ENCODE assay signal across 10 mouse cellular contexts in the genomic region with DNA sequence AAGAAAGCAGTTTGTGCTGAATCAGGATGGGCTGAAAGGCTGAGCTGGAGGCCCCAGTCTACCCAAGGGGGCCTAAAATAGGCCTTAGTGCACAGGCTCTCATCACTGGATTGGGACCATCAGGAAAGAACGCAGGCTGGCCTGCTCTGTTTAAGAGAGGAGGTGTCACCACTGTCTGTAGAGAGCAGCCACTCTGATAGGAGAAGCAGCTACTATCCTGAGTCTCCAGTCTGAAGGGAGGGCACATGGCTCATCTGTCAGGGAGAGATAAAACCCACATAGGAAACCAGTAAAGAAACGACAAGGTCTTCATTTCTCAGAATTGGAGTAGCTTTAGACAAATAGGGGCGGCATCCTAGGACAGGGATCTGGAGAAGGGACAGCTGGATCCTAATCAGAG. TPM values are rescaled to one million over a fixed set of nuclear protein-coding genes. Genes with fewer than 3 reads are reported as not detected.
DNase-seq lines count a peak whose midpoint lies in the region; ATAC-seq lines count a peak whose summit lies in the region.
"Had no signal": no experiment of that assay in that cellular context is flagged by ENCODE, and none has a peak within 500 bp of the region (broad histone marks: within the 10 kb centered on the region; RNA-seq: fewer than 3 reads in every experiment).

No protein-coding gene starts in this region.

- peak overlapping the region; percentile 96 for H3K9ac ChIP-seq in embryonic facial prominence, embryonic 12.5 days
- 0 out of 2 replicates have a peak overlapping the region, but pooled peaks have one; percentile 8 for H3K9ac ChIP-seq in intestine, embryonic 15.5 days
- H3K9ac ChIP-seq in midbrain, embryonic 13.5 days (replicated peaks) = peak overlapping the region; percentile 100

- H3K4me1 ChIP-seq in embryonic facial prominence, embryonic 12.5 days = peaks cover 43% of the 10 kb centered on the region
- peaks cover 24% of the 10 kb centered on the region for H3K4me1 ChIP-seq in intestine, embryonic 15.5 days (replicated peaks)
- H3K4me1 ChIP-seq in midbrain, embryonic 13.5 days (replicated peaks) = peaks cover 82% of the 10 kb centered on the region

- H3K36me3 ChIP-seq in embryonic facial prominence, embryonic 12.5 days = peaks cover 34% of the 10 kb centered on the region
- H3K36me3 ChIP-seq in intestine, embryonic 15.5 days = no peaks in the 10 kb centered on the region
- H3K36me3 ChIP-seq in midbrain, embryonic 13.5 days = peaks cover 31% of the 10 kb centered on the region

- H3K27me3 ChIP-seq in embryonic facial prominence, embryonic 12.5 days = no peaks in the 10 kb centered on the region
- H3K27me3 ChIP-seq in intestine, embryonic 15.5 days (replicated peaks) = no peaks in the 10 kb centered on the region
- H3K27me3 ChIP-seq in midbrain, embryonic 13.5 days = no peaks in the 10 kb centered on the region
- H3K27me3 ChIP-seq: Patski had no signal

- H3K27ac ChIP-seq in embryonic facial prominence, embryonic 12.5 days = 0 out of 2 replicates have a peak overlapping the region, but pooled peaks have one; percentile 54
- 0 out of 2 replicates have a peak overlapping the region, but pooled peaks have one; percentile 6 for H3K27ac ChIP-seq in intestine, embryonic 15.5 days
- H3K27ac ChIP-seq in midbrain, embryonic 13.5 days = peak overlapping the region; percentile 98

- peak overlapping the region; percentile 72 for H3K4me3 ChIP-seq in embryonic facial prominence, embryonic 12.5 days
- no peak overlapping the region for H3K4me3 ChIP-seq in intestine, embryonic 15.5 days (replicated peaks)
- peak overlapping the region; percentile 77 for H3K4me3 ChIP-seq in midbrain, embryonic 13.5 days (replicated peaks)

- no peaks in the 10 kb centered on the region for H3K9me3 ChIP-seq in embryonic facial prominence, embryonic 12.5 days
- no peaks in the 10 kb centered on the region for H3K9me3 ChIP-seq in intestine, embryonic 15.5 days
- H3K9me3 ChIP-seq in midbrain, embryonic 13.5 days = no peaks in the 10 kb centered on the region

- ATAC-seq in embryonic facial prominence, embryonic 12.5 days (ENCODE audit: insufficient number of reproducible peaks, insufficient read depth, low FRiP score, low TSS enrichment) = no peak
- ATAC-seq in intestine, embryonic 15.5 days = peak; percentile 57; the same call in 1 of the 2 replicates
- ATAC-seq in midbrain, embryonic 13.5 days = no peak
- no peak for ATAC-seq in granulocyte monocyte progenitor cell, adult 5-6 weeks (replicated peaks; ENCODE audit: poor library complexity, severe bottlenecking)
- no peak for ATAC-seq in cerebellum, adult (ENCODE audit: insufficient number of reproducible peaks, low FRiP score, low TSS enrichment)
- ATAC-seq: Patski had no signal

- 66% methylated on average over 3 of the region's 3 CpGs for WGBS in embryonic facial prominence, embryonic 12.5 days
- 48% methylated on average over 3 of the region's 3 CpGs for WGBS in intestine, embryonic 15.5 days
- WGBS in midbrain, embryonic 13.5 days = 47% methylated on average over 3 of the region's 3 CpGs

- DNase-seq in MEL-GATA-1-ER (ENCODE audit: extremely low read depth, low read depth) = peak; percentile 99
- no peak for DNase-seq in thymus, postnatal 0 days (ENCODE audit: low spot score)
- no peak for DNase-seq in adrenal gland, postnatal 14 days
- DNase-seq: kidney, adult 2 months had no signal

- peak overlapping the region; percentile 78 for H3K4me2 ChIP-seq in embryonic facial prominence, embryonic 12.5 days (replicated peaks)
- peak overlapping the region; percentile 76 for H3K4me2 ChIP-seq in intestine, embryonic 15.5 days (replicated peaks)
- H3K4me2 ChIP-seq in midbrain, embryonic 13.5 days (replicated peaks) = peak overlapping the region; percentile 94

RNA-seq across cellular contexts. Expression of a gene that starts 2.4 kb away (rescaled TPM):
- polyA plus RNA-seq in embryonic facial prominence, embryonic 12.5 days (2016; fragmentation: Nextera tagmentation; extraction: Ambion mirVana) = 50.3 and 50.9 TPM in 2 replicates
- polyA plus RNA-seq in intestine, embryonic 15.5 days (2015; fragmentation: Nextera tagmentation; extraction: Ambion mirVana) = 15.0 and 15.3 TPM in 2 replicates
- polyA plus RNA-seq in midbrain, embryonic 13.5 days (2015; fragmentation: Nextera tagmentation; extraction: Ambion mirVana) = 123 and 141 TPM in 2 replicates
- 0.34 and 0.49 TPM in 2 replicates for total RNA-seq in granulocyte monocyte progenitor cell, adult 5-6 weeks (2014; fragmentation: Nextera tagmentation)
- 0.05 and 0.65 TPM in 2 replicates for total RNA-seq in granulocyte monocyte progenitor cell, adult 5-6 weeks (2017)
- polyA plus RNA-seq in thymus, postnatal 0 days (2015; fragmentation: Nextera tagmentation; extraction: Ambion mirVana) = 6.7 and 7.0 TPM in 2 replicates
- 5.4 and 7.3 TPM in 2 replicates for total RNA-seq in adrenal gland, postnatal 14 days (2021)

RNA-seq across cellular contexts. Expression of a gene that starts 21.2 kb away (rescaled TPM):
- 14.4 TPM in 2 replicates for polyA plus RNA-seq in embryonic facial prominence, embryonic 12.5 days (2016; fragmentation: Nextera tagmentation; extraction: Ambion mirVana)
- 6.8 and 8.1 TPM in 2 replicates for polyA plus RNA-seq in intestine, embryonic 15.5 days (2015; fragmentation: Nextera tagmentation; extraction: Ambion mirVana)
- polyA plus RNA-seq in midbrain, embryonic 13.5 days (2015; fragmentation: Nextera tagmentation; extraction: Ambion mirVana) = 17.4 and 17.8 TPM in 2 replicates
- 50.3 and 61.7 TPM in 2 replicates for total RNA-seq in granulocyte monocyte progenitor cell, adult 5-6 weeks (2014; fragmentation: Nextera tagmentation)
- total RNA-seq in granulocyte monocyte progenitor cell, adult 5-6 weeks (2017) = 67.7 and 71.9 TPM in 2 replicates
- 21.5 and 27.9 TPM in 2 replicates for polyA plus RNA-seq in thymus, postnatal 0 days (2015; fragmentation: Nextera tagmentation; extraction: Ambion mirVana)
- 101 and 109 TPM in 2 replicates for total RNA-seq in adrenal gland, postnatal 14 days (2021)

RNA-seq across cellular contexts. Expression of a gene that starts 29.1 kb away (rescaled TPM):
- polyA plus RNA-seq in embryonic facial prominence, embryonic 12.5 days (2016; fragmentation: Nextera tagmentation; extraction: Ambion mirVana) = 27.5 and 30.4 TPM in 2 replicates
- 30.8 and 31.2 TPM in 2 replicates for polyA plus RNA-seq in intestine, embryonic 15.5 days (2015; fragmentation: Nextera tagmentation; extraction: Ambion mirVana)
- polyA plus RNA-seq in midbrain, embryonic 13.5 days (2015; fragmentation: Nextera tagmentation; extraction: Ambion mirVana) = 21.4 and 24.7 TPM in 2 replicates
- 8.5 and 9.8 TPM in 2 replicates for total RNA-seq in granulocyte monocyte progenitor cell, adult 5-6 weeks (2014; fragmentation: Nextera tagmentation)
- 0.60 and 1.8 TPM in 2 replicates for total RNA-seq in granulocyte monocyte progenitor cell, adult 5-6 weeks (2017)
- polyA plus RNA-seq in thymus, postnatal 0 days (2015; fragmentation: Nextera tagmentation; extraction: Ambion mirVana) = 13.0 and 13.9 TPM in 2 replicates
- 147 and 156 TPM in 2 replicates for total RNA-seq in adrenal gland, postnatal 14 days (2021)

RNA-seq across cellular contexts. Expression of a gene that starts 35.9 kb away (rescaled TPM):
- 1.5 and 1.8 TPM in 2 replicates for polyA plus RNA-seq in embryonic facial prominence, embryonic 12.5 days (2016; fragmentation: Nextera tagmentation; extraction: Ambion mirVana)
- polyA plus RNA-seq in intestine, embryonic 15.5 days (2015; fragmentation: Nextera tagmentation; extraction: Ambion mirVana) = 0.19 TPM in 1 of 2 replicates, not detected in the other
- polyA plus RNA-seq in midbrain, embryonic 13.5 days (2015; fragmentation: Nextera tagmentation; extraction: Ambion mirVana) = 0.17 TPM in 1 of 2 replicates, not detected in the other
- total RNA-seq in granulocyte monocyte progenitor cell, adult 5-6 weeks (2014; fragmentation: Nextera tagmentation) = not detected in 2 replicates
- not detected in 2 replicates for total RNA-seq in granulocyte monocyte progenitor cell, adult 5-6 weeks (2017)
- 0.22 and 0.30 TPM in 2 replicates for polyA plus RNA-seq in thymus, postnatal 0 days (2015; fragmentation: Nextera tagmentation; extraction: Ambion mirVana)
- 0.26 TPM in 1 of 2 replicates, not detected in the other for total RNA-seq in adrenal gland, postnatal 14 days (2021)

RNA-seq across cellular contexts. Expression of a gene that starts 44.7 kb away (rescaled TPM):
- not detected in 2 replicates for polyA plus RNA-seq in embryonic facial prominence, embryonic 12.5 days (2016; fragmentation: Nextera tagmentation; extraction: Ambion mirVana)
- not detected in 2 replicates for polyA plus RNA-seq in intestine, embryonic 15.5 days (2015; fragmentation: Nextera tagmentation; extraction: Ambion mirVana)
- not detected in 2 replicates for polyA plus RNA-seq in midbrain, embryonic 13.5 days (2015; fragmentation: Nextera tagmentation; extraction: Ambion mirVana)
- not detected in 2 replicates for total RNA-seq in granulocyte monocyte progenitor cell, adult 5-6 weeks (2014; fragmentation: Nextera tagmentation)
- not detected in 2 replicates for total RNA-seq in granulocyte monocyte progenitor cell, adult 5-6 weeks (2017)
- polyA plus RNA-seq in thymus, postnatal 0 days (2015; fragmentation: Nextera tagmentation; extraction: Ambion mirVana) = not detected in 2 replicates
- not detected in 2 replicates for total RNA-seq in adrenal gland, postnatal 14 days (2021)
- polyA plus RNA-seq: kidney, adult 2 months; Patski had no signal

Comparison
In these comparisons a context has a peak if more than half of its experiments do, and no peak if none do; other contexts are left out.
1. H3K27ac ChIP-seq: peak in every context shown above with its lines; median percentile 98 in midbrain, embryonic 13.5 days; 54 in embryonic facial prominence, embryonic 12.5 days; 6 in intestine, embryonic 15.5 days.
2. H3K9ac ChIP-seq: peak in every context shown above with its lines; median percentile 100 in midbrain, embryonic 13.5 days; 96 in embryonic facial prominence, embryonic 12.5 days; 8 in intestine, embryonic 15.5 days.